Mouse (Mus musculus) natural killer cell, adult 2 months (primary cell): ENCODE measurements around the gene Nqo1.

Experiments used
- DNase-seq, 2 experiments: peaks; one replicate each; pipeline ENCODE4 v3.0.0; 2022; ENCODE audit warnings: low spot score in 2 of 2

Gene Nqo1

DNA sequence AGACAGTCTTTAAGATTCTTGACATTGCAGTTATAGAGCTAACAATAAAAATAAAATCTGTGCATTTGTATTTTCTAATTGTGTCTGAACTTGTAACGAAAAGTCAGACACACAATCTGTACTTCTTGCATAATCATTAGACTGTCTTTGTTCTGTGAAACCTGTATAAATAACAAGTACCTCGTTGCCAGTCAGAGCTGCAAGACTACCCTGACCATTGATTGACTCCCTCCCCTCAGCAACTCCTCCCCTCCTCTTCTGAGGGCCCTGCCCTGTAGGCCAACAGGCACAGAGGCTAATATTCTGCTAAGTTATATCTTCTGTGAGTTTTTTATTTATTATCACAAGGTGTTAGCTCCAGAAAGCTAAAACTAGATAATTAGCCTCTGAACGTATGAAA is 2.9 kb upstream of the Nqo1 start:
- no peak for DNase-seq

DNA sequence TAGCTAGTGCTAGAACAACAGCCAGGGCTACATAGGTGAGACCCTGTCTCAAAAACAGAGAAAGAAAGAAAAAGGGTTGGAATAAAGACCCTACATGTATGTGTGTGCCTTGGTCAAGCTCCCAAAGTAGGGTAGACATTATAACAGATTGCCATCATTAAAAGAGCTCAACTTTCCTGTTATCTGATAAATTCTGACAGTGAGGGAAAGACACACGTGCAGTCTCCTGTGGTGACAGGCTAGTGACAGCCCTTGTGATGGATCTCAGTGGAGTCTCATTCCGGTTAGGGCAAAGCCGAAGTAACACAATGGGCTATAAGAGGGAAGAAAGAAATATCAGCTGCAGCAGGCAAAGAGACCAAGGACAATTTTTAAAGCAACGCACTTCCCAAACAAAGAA is 1.1 kb upstream of the Nqo1 start:
- DNase-seq = no peak

DNA sequence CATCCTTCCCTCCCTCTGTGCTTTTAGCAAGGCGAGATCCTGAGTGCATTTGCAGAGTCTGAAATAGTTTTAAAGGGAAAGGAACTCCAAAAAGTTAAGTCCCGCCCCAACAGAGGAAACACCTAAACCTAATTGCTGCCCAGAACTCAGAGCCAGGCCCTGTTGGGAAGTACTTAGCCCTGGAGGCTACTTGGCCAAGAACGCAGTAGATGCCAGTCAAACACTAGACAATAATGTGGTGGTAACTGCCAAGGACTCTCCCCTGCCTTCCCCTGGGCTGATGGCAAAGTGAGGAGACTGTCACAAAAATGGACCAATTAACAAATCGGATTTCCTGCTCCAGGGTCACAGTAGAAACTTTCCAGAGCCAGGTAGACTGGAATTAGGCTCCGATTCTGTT is 1.1 kb downstream of the Nqo1 start:
- DNase-seq = no peak

DNA sequence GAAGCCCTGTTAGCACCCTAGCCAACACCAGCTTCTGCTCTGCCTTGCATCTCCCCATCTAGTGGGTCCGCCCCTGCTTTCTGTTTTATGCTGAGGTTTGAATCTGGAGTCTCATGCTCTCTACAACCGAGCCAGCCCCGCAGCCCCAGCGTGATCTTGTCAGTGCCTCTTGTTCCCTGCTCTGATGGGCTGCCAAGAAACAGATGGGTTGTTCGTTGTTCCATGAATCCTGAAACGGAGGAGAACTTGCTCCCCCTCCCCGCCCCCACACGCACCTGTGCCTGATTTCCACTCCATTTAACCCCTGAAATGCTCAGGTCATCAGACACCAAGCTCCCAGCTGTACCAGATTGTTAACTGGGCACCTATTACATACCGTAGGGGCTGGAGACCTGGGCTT is 3.5 kb downstream of the Nqo1 start:
- no peak for DNase-seq

DNA sequence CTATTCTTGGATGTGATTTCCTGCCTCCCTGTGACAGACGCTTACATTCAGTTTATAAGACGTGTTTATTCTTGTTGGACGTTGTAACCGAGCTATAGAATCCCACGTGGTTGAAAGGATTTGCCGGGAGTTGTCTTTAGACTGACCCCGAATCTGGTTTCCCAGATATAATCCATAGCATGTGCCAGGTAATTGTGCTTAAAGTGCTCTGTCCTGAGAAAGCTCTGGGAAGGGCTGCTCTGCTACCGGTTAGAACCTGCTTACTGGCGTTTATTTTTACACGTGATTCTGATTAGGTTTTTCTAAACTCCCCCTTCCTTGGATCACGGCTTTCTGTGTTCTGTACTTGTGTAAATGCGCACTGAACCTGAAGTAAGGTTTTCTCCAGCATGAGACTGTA is 5.3 kb downstream of the Nqo1 start:
- DNase-seq = no peak

DNA sequence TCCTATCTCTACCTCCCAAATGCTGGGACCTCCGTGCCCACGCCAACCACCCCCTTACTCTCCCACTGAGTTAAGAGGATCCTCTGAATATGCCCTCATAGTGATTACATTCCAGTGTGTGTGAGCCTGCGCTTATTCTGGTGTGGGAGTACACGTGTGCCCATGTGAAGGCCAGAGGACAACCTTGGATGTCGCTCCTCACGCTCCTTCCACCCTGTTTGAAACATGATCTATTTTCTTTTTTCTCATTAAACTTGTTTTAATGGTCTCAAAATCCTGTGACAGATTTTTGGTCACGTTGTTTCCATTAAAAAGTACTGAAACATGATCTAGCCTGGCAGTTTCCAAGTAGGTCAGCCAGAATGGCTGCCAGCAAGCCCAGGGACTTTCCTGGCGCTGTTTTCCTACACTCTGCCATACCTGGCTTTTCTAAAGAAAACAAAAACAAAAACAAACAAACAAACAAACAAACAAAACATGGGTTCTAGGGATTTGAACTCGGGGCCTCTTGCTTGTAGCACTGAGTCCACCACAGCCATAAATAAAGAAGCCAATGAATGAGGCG is 6.8 kb downstream of the Nqo1 start:
- DNase-seq = no peak

DNA sequence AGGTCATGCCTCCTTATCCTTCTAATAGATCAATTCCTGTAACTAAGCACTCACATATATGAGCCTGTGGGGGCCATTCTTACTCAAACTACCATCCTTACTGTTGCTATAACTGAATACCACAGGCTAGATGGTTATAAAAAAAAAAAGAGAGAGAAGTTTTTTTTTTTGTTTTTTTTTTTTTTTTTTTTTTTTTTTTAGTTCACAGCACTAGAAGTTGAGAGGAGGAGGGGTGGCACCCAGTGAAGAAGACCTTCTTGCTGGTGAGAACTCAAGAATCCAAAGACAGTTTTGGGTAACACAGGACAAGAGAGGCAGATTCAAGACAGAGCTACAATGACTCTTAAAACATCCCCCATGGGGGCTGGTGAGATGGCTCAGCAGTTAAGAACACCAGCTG is 7.6 kb downstream of the Nqo1 start:
- no peak for DNase-seq

DNA sequence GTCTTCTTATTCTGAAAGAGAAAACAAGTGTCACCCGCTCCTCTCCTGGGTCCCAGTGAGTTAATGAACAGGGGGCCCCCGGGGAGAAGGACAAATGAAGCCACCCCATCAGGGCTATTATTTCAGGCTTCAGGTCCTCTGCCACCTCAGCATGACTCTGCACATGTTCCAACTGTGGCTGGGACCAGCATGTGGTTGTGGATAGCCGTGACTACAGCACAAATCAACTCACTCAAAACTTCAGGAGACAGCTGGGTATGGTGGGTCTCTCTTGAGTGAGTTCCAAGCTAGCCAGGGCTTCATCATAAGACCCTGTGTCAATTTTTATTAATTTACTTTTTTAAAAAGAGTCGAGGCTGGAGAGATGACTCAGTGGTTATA is 11.9 kb downstream of the Nqo1 start:
- DNase-seq = no peak

DNA sequence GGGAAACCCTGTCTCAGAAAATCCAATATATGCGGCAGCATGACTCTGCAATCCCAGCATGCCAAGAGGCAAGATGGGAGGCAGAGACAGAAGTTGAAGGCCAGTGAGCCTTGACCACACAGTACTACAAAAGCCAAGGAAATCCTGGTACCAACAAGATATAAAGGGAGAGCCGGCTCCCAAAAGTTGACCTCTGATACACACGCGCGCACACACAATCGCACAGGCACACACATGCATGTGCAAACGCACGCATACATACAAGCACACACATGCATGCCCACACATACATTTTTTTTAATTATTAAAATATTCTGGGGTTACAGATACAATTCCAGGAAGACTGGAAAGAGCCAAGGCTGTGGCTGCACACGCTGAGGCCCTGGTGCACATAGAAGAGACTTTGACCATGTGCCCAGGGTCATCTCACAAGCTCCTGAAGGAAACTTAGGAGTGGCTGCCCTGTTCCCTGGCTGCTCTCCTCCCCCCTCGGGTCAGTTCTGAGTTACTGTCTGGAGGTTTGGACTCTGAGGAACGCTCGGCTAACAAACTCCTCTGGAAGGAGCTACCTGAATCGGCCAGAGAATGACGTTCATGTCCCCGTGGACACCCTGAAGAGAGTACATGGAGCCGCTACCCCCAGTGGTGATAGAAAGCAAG is 12.4 kb downstream of the Nqo1 start:
- no peak for DNase-seq

DNA sequence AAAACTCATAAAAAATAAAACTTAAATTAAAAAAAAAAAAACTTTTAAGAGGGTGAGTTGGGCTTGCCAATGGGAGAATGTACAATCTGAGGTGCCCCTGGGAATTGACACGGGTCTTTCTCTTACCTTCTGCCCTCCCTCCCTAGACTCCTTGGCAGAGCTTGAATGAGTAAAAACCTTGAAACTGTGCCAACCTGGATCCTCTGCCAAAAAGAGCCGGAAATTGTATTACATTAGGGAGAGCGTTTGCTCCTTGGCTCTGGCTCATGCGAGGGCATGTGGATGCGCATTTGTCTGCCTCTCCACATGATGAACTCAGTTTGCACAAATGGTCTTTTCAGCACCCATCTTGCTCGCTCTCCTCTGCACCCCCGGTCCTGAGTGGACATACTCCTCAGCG is 13.4 kb downstream of the Nqo1 start:
- DNase-seq = no peak

DNA sequence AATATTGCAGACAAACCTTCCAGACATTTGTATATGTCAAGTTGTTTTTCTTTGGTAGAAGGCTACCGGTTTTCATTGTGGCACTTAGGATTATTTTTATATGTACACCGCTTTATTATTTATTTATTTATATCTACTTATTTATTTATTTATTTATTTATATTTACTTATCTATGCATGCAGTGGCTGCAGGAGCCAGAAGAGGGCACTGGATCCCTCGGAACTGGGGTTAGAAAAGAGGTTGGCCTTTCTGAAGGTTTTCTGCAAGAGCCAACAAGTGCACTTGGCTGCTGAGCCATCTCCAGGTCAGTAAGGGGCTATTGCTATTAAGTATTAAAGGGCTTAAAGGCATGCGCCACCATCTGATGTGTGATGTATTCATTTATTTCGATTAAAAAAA is 15.1 kb downstream of the Nqo1 start:
- peak in 1 of 2 experiments; percentile 2 for DNase-seq

DNA sequence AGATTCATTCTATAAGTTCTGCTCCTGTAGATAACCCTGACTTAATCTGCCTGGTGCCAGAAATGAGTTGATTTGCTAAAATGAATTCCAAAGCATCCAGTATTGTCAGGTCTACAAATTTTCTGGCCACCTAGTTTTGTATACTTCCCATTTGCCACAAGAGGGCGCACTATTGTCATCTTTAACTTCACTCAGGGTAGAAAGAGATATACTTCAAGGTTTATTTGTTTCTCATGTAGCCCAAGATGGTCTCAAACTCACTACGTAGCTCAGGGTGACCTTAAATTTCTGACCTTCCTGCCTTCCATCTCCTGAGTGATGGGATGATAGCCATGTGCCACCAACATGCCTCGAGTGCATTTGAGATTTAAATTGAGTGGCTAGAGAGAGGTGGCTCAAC is 16.4 kb downstream of the Nqo1 start:
- peak in 1 of 2 experiments; percentile 8 for DNase-seq

DNA sequence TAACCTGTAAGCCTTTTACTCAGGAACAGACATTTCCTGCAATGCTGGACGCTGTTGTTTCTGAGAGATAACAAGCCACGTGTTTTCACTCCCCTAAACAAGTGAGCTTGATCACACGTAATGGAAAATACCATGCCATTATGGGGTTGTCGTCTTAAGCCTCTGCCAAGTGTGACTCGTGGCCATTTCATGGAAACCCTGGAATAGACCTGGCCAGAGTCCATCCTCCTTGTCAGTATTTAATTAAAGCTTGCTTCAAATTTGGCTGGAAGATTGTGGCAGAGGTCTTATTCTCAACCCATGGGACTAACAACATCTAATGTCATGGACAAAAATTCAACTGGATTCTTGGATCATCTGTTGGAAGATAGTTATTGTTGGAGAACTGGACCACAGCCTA is 16.8 kb downstream of the Nqo1 start:
- DNase-seq = no peak

DNA sequence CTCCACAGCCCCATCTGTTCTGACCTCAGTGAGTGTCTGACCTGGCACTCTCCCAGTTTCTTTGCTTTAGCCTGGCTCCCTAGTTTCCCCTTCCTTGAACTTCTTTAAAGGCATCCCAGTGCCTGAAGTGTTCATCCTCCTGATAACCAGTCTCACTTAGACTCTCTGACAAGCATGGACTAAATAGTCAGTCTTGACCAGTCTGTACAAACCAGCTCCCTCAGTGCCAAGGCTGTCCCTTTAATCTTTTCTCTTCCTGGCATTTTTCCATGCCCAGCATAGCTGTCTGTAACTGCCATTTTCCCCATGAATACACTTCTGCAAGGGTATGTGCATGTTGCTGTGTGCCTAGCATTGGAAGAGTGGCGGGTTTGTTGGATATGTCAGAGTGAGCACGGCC is 17.9 kb downstream of the Nqo1 start:
- no peak for DNase-seq

DNA sequence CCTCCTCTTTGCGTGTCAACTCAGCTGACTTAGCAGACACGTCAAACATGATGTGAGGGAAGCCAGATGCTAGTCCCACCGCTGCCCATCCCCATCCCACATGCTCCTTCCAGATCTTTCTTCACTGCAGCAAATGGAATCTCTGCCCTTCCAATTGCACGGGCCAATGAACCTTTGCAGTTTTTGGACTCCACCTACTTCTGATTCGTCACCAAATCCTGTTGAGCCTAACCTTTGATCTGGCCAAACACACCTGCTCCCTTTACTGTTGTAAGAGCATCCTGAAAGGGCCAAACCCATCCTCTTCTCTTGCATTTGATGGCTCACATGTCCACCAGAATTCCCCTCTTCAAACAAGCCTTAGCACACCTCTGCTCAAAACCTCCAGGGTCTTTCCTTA is 18.4 kb downstream of the Nqo1 start:
- DNase-seq = no peak

DNA sequence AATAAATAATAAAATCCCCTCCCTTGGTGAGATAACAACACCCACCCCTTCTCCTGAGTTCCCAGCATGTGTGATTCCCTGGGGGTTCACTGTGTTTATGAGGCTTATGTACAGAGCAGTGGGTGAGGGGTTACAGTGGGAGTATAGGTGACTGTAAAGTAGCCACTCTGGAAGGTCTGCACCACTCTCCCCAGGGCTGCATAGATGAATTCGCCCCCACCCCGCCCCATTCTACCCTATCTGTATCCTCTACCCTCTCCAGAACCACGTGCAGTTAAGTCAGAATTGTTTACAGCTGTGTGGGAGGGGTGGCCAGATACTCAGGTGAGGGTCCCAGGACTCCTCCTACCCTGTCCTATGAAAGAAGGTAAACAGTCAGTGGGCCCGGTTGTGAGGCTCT is 20.1 kb downstream of the Nqo1 start:
- DNase-seq = no peak

DNA sequence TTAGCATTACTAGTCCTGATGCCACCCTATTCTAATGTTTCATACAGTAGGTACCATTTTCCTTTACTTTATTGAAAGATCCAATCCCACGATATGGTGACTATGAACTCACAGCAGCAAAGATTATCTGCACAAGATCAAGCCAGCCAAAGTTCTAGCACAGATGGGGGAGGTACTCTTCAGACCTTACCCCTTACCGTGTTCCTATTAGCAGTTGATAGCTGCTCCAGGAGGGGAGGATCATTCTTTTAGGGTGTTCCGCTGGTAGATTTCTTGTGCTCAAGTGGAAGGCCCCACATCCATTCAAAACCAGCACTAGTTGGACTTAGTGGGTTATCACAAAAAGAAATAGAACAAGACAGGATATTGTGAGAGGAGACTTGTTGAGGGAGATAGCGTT is 21.3 kb downstream of the Nqo1 start:
- DNase-seq = no peak

DNA sequence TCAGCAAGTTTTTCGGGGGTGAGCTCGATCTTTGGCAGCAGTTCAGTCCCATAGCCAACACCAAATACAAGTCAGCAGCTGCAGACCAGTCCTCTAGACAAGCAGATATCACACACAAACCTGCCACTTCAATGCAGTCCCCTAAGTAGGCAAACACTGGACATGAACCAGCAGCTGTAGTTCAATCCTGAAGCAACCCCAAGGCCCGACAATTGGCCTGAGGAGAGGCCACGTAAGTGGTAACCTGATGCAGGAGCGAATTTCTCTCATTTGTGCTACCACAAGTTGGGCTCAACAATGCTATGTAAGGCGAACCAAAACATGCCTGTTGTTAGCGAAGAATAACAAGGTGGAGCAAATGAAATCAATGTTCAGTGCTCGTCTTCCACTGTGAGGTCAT is 22.3 kb downstream of the Nqo1 start:
- no peak for DNase-seq

DNA sequence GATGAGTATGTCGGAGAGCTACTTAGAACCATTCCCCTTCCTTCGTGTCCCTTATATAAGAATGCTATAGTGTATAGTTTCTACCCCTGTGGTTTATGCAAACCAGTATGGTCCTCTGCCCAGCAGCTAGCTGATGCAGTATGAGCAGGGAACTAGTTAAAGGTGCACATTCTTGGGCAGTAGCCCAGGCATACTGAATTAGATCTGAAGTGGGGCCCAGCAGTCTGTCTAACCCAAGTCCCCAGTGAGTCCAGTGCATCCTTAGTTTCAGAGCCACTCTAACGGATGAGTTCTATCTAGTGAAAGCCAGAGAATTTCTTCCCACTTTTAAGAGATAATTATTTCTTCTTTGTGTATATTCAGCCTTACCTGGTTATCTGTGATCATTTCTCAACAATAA is 25.7 kb downstream of the Nqo1 start:
- DNase-seq = no peak

DNA sequence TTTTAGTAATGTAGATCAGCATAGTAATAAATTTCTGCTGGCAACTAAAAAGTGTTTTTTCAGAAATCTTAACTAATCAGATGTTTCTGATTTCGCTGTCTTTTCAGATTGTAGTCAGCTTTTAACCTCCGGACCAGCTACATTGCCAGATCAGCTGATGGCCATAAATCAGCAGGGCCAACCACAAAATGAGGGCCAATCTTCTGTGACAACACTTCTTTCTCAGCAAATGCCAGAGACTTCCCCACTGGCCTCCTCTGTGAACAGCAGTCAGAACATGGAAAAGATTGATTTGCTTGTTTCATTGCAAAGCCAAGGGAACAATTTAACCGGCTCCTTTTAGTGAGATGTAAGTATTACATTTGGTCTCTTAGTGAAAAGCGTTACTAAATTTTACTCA is 32.7 kb downstream of the Nqo1 start:
- no peak for DNase-seq
